Mouse (Mus musculus) forebrain, embryonic 15.5 days (tissue): ENCODE results near the gene Usp50. TPM values are rescaled to one million over a fixed set of nuclear protein-coding genes. Genes with fewer than 3 reads are reported as not detected.

ENCODE experiments used
- ATAC-seq: fragments of 200-750 bp; cut with Nextera tagmentation; replicated peaks from 2 replicates; pipeline ENCODE4 v1.8.0; 2017; ENCODE audit warnings: mild to moderate bottlenecking, moderate TSS enrichment, moderate library complexity
- H3K27ac ChIP-seq: fragments of 300-500 bp; sonication (generic); replicated peaks from 2 replicates; pipeline ENCODE4 v1.5.1; 2015; ENCODE audit warnings: mild to moderate bottlenecking, inconsistent platforms
- H3K27me3 ChIP-seq: fragments of 300-500 bp; sonication (generic); 2 replicates; pipeline ENCODE4 v1.6.1; 2015; ENCODE audit warnings: inconsistent platforms
- H3K36me3 ChIP-seq: fragments of 300-500 bp; sonication (generic); 2 replicates; pipeline ENCODE4 v1.6.1; 2015; ENCODE audit warnings: mild to moderate bottlenecking, inconsistent platforms
- H3K4me1 ChIP-seq: fragments of 300-500 bp; sonication (generic); 2 replicates; pipeline ENCODE4 v1.6.1; 2015; ENCODE audit warnings: inconsistent platforms
- H3K4me2 ChIP-seq: fragments of 300-500 bp; sonication (generic); replicated peaks from 2 replicates; pipeline ENCODE4 v1.6.1; 2015; ENCODE audit warnings: mild to moderate bottlenecking, inconsistent platforms
- H3K4me3 ChIP-seq: fragments of 300-500 bp; sonication (generic); 2 replicates; pipeline ENCODE4 v1.5.1; 2015; ENCODE audit warnings: mild to moderate bottlenecking, inconsistent platforms
- H3K9ac ChIP-seq: fragments of 300-500 bp; sonication (generic); replicated peaks from 2 replicates; pipeline ENCODE4 v1.6.1; 2015; ENCODE audit warnings: mild to moderate bottlenecking, inconsistent platforms
- H3K9me3 ChIP-seq: fragments of 300-500 bp; sonication (generic); 2 replicates; pipeline ENCODE4 v1.6.1; 2016; ENCODE audit warnings: inconsistent platforms
- WGBS: fragments of 180-500 bp; shearing (Covaris S2); methylation state at CpG from one replicate; pipeline ENCODE4 v1.1.7; 2015; ENCODE audit warnings: mixed read lengths; 5-methylcytosine and 5-hydroxymethylcytosine counted together
- polyA plus RNA-seq: library from polyadenylated mRNA; unstranded; fragments of >200 nt; fragmentation: Nextera tagmentation; extraction: Ambion mirVana; gene quantifications from 2 replicates; pipeline ENCODE4 v1.2.1, GENCODE M21; 2015

Usp50 gene
- polyA plus RNA-seq, 1 experiment from 2014 or later = 2.6 TPM

DNA sequence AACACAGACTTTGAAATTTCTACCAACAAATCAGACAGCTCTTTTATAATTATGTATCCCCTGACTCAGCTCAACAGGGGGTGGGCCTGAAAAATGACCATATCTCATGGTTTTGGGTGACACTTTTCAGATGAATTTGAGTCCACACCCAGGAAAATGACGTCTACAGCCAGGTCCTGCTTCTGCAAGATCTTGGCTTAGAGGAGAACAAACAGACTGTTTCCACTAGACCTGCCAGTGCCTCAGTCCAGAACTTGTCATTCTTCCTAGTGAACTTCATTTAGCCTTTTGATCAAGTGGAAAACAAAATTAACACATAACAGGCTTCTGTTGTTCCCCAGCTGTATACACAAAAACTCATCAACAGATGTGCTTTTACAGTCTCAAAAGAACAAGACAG is 6.9 kb downstream of the Usp50 start:
- 57% methylated on average over 1 of the region's 1 CpGs for WGBS
- Histone ChIP-seq H3K27ac (no peak overlapping the region), H3K9me3 (no peaks in the 10 kb centered on the region), H3K4me1 (no peaks in the 10 kb centered on the region), H3K27me3 (no peaks in the 10 kb centered on the region), H3K36me3 (no peaks in the 10 kb centered on the region), H3K4me2 (no peak overlapping the region), H3K9ac (no peak overlapping the region), H3K4me3 (no peak overlapping the region)
- no peak for ATAC-seq

DNA sequence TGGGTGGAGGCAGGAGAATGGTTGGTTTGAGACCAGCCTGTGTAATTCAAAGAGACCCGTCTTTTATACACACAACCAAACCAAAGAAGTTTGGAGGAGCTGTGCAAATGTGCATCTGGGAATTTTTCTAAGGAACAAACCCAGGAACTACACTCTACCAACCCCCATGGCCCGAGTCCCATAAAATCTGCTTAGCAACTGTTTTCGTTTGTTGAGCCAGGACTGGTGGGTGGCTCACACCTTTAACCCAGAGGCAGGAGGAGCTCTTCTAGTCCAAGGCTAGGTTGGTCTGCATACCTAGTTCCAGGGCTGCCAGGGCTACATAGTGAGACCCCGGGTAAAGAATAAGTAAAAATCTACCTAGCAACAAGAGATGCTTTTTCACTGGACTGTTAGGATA is 7.3 kb downstream of the Usp50 start:
- Histone ChIP-seq H3K4me2 (no peak overlapping the region), H3K4me1 (no peaks in the 10 kb centered on the region), H3K36me3 (no peaks in the 10 kb centered on the region), H3K9ac (no peak overlapping the region), H3K4me3 (no peak overlapping the region), H3K27me3 (no peaks in the 10 kb centered on the region), H3K27ac (no peak overlapping the region), H3K9me3 (no peaks in the 10 kb centered on the region)
- ATAC-seq = no peak
- WGBS = 78% methylated on average over 4 of the region's 4 CpGs

DNA sequence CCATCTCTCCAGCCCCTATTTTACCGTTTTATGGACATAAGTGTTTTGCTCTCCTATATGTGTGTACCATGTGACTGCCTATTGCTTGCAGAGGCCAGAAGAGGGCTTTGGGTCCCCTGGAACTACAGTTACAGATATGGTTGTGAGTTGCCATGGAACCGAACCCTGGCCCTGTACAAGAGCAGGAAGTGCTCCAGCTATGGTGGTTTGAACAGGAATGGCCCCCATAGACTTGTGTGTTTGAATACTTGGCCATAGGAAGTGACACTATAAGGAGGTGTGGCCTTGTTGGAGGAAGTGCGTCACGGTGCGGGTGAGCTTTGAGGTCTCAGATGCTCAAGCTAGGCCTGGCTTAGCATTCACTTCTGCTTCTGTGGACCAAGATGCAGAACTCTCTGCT is 11.1 kb downstream of the Usp50 start:
- H3K4me3 ChIP-seq = no peak overlapping the region
- H3K9ac ChIP-seq = no peak overlapping the region
- ATAC-seq = no peak
- WGBS = 90% methylated on average over 5 of the region's 5 CpGs
- H3K27me3 ChIP-seq = no peaks in the 10 kb centered on the region
- H3K27ac ChIP-seq = no peak overlapping the region
- no peaks in the 10 kb centered on the region for H3K4me1 ChIP-seq
- H3K36me3 ChIP-seq = no peaks in the 10 kb centered on the region
- no peak overlapping the region for H3K4me2 ChIP-seq
- no peaks in the 10 kb centered on the region for H3K9me3 ChIP-seq

DNA sequence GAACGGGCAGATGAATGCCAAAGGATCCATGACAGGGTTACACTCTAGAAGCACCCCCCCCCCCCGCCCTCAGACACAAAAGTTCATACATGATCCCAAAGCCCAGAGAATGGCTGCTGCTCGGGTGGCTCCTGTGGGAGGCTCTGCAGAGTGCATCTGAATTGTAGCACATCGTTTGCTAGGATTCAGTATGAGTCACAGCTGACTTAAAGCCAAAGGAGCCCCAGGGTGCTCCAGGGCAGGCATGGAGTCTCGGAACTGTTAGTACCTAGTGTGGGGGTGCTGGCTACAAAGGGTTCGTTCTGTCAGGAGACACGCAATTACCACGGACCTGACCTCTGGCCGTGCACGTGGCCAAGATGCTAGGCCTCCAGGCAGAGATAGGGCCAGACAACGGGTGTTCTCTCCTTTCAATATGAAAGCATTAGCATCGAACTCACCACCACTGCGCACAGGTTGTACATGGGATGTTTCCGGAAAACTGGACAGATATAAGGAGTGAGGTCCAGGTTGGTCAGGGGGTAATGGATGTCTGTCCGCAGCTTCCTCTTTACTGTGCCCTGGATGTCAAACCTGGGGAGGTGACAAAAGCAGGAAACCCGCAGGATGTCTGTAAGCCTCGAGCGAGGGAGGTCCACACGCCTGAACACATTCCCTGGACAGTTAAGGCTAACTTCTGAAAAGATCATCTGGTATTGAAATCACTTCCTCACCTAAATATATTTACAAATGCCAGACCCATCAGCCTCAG is 13.7 kb downstream of the Usp50 start:
- H3K4me3 ChIP-seq = no peak overlapping the region
- WGBS = 79% methylated on average over 19 of the region's 19 CpGs
- H3K9ac ChIP-seq = no peak overlapping the region
- no peak for ATAC-seq
- H3K4me2 ChIP-seq = no peak overlapping the region
- no peaks in the 10 kb centered on the region for H3K27me3 ChIP-seq
- H3K4me1 ChIP-seq = peaks cover 5% of the 10 kb centered on the region; the same call in 1 of the 2 replicates
- no peak overlapping the region for H3K27ac ChIP-seq
- no peaks in the 10 kb centered on the region for H3K36me3 ChIP-seq
- H3K9me3 ChIP-seq = no peaks in the 10 kb centered on the region

DNA sequence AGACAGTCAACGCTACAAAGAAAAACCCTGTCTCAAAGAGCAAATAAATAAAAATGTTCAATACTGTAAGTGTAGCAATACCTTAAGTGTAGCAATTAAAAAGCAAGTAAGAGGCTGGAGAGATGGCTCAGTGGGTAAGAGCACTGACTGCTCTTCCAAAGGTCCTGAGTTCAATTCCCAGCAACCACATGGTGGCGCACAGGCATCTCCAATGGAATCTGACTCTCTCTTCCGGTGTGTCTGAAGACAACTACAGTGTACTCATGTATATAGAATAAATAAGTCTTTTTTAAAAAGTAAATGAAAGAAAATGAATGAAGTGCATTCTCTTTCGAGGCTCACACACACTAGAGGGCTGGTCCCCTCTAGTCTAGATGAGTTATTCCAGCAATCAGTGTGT is 15.1 kb downstream of the Usp50 start:
- no peak overlapping the region for H3K4me3 ChIP-seq
- ATAC-seq = no peak
- no peaks in the 10 kb centered on the region for H3K36me3 ChIP-seq
- no peak overlapping the region for H3K9ac ChIP-seq
- H3K9me3 ChIP-seq = no peaks in the 10 kb centered on the region
- no peak overlapping the region for H3K27ac ChIP-seq
- H3K4me2 ChIP-seq = no peak overlapping the region
- H3K4me1 ChIP-seq = peaks cover 5% of the 10 kb centered on the region; the same call in 1 of the 2 replicates
- H3K27me3 ChIP-seq = no peaks in the 10 kb centered on the region
- WGBS = 82% methylated on average over 4 of the region's 4 CpGs

DNA sequence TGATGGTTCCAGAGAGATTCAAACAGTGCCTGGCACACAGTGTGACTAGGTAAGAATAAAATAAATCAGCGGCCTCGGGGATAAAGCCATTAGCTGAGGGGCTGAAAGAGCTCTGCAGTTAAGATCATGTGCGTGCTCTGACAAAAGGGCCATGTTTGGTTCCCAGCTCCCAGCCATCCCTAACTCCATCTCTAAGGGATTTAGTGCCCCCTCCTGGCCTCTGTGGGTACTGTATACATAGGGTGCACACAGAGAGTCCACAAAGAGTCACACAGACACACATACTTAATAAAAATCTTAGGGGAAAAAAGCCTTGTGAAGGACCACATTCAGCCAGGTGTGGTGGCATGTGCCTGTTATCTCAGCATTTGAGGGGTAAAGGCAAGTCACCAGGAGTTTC is 15.7 kb downstream of the Usp50 start:
- ATAC-seq = no peak
- WGBS = 96% methylated on average over 3 of the region's 3 CpGs
- Histone ChIP-seq H3K4me2 (no peak overlapping the region), H3K36me3 (peaks cover 4% of the 10 kb centered on the region), H3K27me3 (no peaks in the 10 kb centered on the region), H3K4me1 (peaks cover 5% of the 10 kb centered on the region; the same call in 1 of the 2 replicates), H3K4me3 (no peak overlapping the region), H3K27ac (no peak overlapping the region), H3K9me3 (no peaks in the 10 kb centered on the region), H3K9ac (no peak overlapping the region)

DNA sequence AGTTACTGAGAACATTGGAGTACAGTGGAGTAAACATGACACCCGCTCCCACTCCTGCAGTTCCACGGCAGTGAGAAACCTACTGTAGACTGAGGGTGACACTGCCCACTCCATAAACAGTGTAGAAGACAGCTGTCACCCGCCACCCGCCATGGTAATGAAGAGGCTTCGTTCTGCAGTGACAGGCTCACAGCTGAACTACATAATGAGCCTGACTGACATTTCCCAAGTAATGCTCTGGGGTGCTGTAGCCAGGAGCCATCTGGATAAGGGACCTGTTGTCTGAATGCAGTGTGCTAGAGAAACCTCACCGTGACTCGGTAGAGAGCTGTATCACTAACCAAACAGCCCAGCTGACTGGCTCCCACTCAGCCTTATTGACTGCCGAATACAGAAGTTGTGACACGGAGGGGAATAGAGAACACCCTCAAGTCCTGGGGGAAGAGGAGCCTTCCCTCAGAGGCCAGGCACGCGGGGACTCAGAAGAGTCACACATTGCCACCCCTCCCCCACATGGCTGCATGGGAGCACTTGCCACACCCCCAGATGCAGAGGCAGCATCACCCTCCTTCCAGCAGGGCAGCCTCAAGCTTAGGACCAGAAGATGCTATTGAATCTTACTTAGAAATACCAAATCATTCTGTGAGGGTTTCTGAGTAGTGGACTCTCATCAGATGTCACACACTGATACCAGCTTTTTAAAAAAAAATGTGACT is 17.2 kb downstream of the Usp50 start:
- Histone ChIP-seq H3K4me2 (no peak overlapping the region), H3K4me3 (no peak overlapping the region), H3K4me1 (peaks cover 5% of the 10 kb centered on the region; the same call in 1 of the 2 replicates), H3K27me3 (no peaks in the 10 kb centered on the region), H3K9me3 (no peaks in the 10 kb centered on the region), H3K36me3 (peaks cover 19% of the 10 kb centered on the region), H3K9ac (no peak overlapping the region), H3K27ac (no peak overlapping the region)
- WGBS = 29% methylated on average over 11 of the region's 11 CpGs
- peak; percentile 88 for ATAC-seq

DNA sequence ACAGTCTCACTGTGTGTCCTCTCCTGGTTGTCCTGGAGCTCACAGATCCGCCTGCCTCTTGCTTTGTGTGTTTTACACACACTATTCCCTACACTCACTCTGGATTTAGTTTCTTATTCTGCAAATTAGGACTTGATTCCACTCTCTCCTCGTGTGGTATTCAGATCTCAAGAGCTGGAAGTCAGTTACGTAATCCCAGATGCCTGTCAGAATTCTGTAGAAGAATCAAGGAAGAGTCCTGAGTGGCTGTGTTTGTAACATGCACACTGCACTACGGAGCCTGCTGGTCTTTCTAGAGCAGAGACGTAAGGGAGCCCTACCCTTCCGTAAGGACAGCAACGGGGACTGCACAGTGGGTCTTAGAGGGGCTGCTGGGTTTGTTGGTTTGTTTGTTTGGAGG is 23.9 kb downstream of the Usp50 start:
- Histone ChIP-seq H3K4me3 (no peak overlapping the region), H3K9me3 (no peaks in the 10 kb centered on the region), H3K4me1 (no peaks in the 10 kb centered on the region), H3K27me3 (no peaks in the 10 kb centered on the region), H3K4me2 (no peak overlapping the region), H3K27ac (no peak overlapping the region), H3K36me3 (peaks cover 79% of the 10 kb centered on the region), H3K9ac (no peak overlapping the region)
- no peak for ATAC-seq
- 92% methylated on average over 7 of the region's 7 CpGs for WGBS

DNA sequence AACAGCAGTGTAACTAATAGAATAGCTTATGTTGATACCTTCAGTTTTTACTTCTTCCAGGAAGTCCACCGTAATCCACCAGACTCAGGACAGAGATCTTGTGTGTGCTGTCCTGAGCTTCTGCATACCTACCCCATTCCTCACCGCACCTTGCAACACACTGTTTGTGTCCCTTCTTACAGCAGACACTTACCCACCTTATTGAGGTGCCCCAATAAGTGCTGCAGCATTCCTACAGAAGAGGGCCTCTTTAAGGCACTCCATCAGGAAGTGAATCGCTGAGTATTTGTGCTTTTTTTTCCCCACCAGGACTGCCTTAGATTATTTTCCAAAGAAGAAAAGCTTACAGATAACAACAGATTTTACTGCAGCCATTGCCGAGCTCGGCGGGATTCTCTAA is 27.6 kb downstream of the Usp50 start:
- Histone ChIP-seq H3K4me3 (no peak overlapping the region), H3K27me3 (no peaks in the 10 kb centered on the region), H3K4me2 (no peak overlapping the region), H3K36me3 (peaks cover 83% of the 10 kb centered on the region), H3K27ac (no peak overlapping the region), H3K9ac (no peak overlapping the region), H3K4me1 (no peaks in the 10 kb centered on the region), H3K9me3 (no peaks in the 10 kb centered on the region)
- ATAC-seq = no peak
- WGBS = 96% methylated on average over 6 of the region's 6 CpGs

DNA sequence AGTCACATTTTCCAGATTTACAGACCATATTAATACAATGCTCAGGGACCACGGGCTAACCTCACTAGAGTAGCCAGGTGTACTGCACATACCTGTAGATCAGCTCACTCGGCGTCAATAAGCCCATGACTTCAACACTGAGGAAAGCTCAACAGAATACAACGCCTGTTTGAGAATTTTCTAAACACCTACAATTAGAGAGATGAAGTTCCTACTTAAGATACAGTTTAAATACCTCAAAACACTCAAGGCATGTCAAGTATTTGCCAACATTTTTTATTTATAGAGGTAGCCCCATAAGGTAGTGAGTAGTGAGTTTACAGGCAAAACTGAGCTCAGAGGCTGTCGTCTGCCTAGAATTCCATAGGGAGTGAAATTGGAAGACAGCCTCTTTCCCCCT is 39.9 kb downstream of the Usp50 start:
- H3K4me2 ChIP-seq = no peak overlapping the region
- H3K9ac ChIP-seq = no peak overlapping the region
- H3K4me3 ChIP-seq = no peak overlapping the region
- no peak overlapping the region for H3K27ac ChIP-seq
- H3K27me3 ChIP-seq = no peaks in the 10 kb centered on the region
- 94% methylated on average over 5 of the region's 5 CpGs for WGBS
- H3K9me3 ChIP-seq = no peaks in the 10 kb centered on the region
- no peak for ATAC-seq
- H3K36me3 ChIP-seq = peaks cover 68% of the 10 kb centered on the region
- no peaks in the 10 kb centered on the region for H3K4me1 ChIP-seq

DNA sequence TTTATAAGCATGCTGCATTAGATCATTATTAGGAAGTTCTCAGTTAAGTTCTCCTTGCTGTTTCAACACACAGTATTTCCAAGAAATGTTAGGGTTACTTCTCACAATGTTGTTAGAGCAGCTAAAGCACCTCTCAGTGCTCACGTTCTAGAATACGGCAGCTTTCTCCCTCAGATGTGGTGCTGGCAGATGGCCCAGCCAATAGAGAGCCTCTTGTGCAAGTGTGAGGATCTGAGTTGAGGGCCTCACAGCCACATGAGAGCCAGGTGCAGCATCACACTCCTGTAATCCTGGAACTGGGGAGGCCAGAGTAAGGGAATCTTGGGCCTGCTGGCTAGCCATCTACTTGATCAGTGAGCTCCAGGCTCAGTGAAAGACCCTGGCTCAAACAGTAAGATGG is 43.0 kb downstream of the Usp50 start:
- Histone ChIP-seq H3K4me2 (no peak overlapping the region), H3K9ac (no peak overlapping the region), H3K36me3 (peaks cover 60% of the 10 kb centered on the region), H3K9me3 (no peaks in the 10 kb centered on the region), H3K4me3 (no peak overlapping the region), H3K4me1 (no peaks in the 10 kb centered on the region), H3K27ac (no peak overlapping the region), H3K27me3 (no peaks in the 10 kb centered on the region)
- WGBS = 74% methylated on average over 2 of the region's 2 CpGs
- ATAC-seq = no peak

DNA sequence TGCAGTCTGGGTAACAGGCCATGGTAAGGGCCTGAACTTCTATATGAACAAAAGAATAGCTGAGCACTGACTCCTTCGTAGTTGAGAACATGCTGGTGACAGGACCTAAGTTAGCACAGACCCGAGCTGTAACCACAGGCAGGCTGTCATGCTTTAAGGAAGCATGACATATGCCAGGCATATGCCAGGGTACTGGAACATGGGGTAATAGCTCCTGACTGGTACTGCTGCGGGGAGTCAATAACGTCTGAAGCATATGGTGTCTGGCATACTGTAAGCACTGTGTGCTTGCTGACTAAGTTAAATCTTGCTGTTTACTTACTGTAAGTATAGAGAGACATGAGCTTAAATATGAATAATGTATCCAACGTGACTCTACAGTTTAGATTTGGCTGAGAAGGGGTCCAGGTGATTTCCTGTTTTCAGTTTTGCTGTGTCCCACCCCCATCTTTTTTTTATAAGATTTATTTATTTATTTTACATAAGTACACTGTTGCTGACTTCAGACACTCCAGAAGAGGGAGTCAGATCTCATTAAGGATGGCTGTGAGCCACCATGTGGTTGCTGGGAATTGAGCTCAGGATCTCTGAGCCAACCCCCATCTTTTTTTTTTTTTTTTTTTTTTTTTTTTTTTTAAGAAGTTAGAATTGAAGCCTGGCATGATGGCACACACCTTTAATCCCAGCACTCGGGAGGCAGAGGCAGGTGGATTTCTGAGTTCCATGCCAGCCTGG is 47.8 kb downstream of the Usp50 start:
- no peaks in the 10 kb centered on the region for H3K27me3 ChIP-seq
- H3K36me3 ChIP-seq = peaks cover 65% of the 10 kb centered on the region
- no peak overlapping the region for H3K4me2 ChIP-seq
- ATAC-seq = peak; percentile 97
- WGBS = 73% methylated on average over 6 of the region's 6 CpGs
- H3K4me3 ChIP-seq = no peak overlapping the region
- no peaks in the 10 kb centered on the region for H3K9me3 ChIP-seq
- H3K4me1 ChIP-seq = no peaks in the 10 kb centered on the region
- H3K27ac ChIP-seq = peak overlapping the region; percentile 39
- no peak overlapping the region for H3K9ac ChIP-seq
